Mouse (Mus musculus): Measurements from ENCODE around the gene Slc5a11.

GRCm38 (mm10) chr7:123186463-123186862 lies 28.1 kb upstream of the Slc5a11 start:
- TF ChIP-seq CTCF (IDR thresholded peaks at IDR 0.05; ENCODE audit: extremely low read depth, insufficient read depth, low read length) (no peak), POLR2A (IDR thresholded peaks at IDR 0.05; ENCODE audit: extremely low read depth, insufficient read depth, low read length) (no peak)

All from cortical plate, adult 2 months (tissue).